Mouse (Mus musculus): ENCODE measurements around the gene Lhfpl2.
A peak's percentile ranks its signal among the peaks of the same experiment; 100 is the strongest.

Gene Lhfpl2

DNA sequence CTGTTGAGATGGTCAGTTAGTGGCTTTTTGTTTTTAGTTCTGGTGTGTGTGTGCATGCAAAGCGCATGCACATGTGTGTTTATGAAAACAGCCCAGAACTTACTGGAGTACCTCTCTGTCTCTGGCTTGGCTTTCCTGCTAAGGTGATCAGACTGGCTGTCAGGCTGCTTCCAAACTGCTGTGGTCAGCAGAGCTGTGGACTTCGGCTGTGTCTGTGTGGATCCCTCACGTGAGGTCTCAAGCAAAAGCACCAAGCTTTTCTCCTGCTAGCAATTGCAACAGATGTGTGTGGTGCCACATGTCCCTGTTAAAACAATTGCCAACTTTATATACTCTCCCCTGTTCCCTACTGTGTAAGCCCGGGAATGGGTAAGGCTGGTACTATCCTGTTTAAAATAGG lies 82.8 kb downstream of the Lhfpl2 start:
- no peak for DNase-seq (ENCODE audit: low read depth)

DNA sequence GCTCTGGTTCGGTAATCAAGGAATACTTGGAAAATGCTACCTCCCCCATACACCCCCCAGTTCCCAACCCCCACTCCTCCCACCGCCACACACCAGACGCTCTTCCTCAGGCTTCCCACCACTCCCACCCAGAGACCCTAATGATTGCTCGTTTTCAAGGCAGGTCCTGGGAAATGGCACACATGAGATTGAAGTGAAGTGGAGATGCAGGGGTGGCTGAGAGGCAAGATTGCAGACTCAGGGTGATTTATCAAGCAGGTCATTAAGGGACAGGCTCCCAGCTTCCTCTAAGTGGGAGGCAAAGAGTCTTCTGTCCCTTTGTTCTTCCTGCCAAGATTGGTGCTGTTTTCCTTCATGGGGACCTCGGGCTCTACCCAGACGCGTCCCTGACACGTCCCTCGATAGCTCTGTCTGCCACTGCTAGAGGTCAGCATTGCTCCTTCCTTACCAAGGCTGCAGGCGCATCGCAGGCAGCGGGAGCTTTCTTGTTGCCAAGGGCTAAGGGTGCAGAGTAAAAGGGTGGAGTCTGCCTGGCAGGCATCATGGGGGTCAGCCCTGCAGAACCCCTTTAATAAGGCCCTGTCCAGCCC lies 85.6 kb downstream of the Lhfpl2 start:
- peak; percentile 57 for DNase-seq (ENCODE audit: low read depth)

DNA sequence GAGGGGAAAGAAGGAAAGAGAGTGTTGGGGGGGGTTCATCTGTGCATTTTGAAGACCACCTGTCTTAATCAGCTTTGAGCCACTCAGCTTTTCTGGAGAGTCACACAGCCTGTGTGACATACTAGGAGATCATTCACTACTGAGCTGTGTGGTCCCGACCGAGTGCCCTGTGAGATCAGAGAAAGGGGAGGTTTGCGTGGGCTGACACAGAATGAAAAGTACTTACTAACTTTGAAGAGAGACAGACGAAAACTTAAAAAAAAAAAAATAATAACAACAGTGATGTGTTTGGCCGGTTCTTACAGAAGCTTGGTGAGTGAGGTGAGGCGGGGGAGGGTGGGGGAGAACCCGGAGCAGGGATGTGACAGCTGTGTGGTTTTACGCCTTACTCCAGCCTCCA lies 86.9 kb downstream of the Lhfpl2 start:
- no peak for DNase-seq (ENCODE audit: low read depth)

DNA sequence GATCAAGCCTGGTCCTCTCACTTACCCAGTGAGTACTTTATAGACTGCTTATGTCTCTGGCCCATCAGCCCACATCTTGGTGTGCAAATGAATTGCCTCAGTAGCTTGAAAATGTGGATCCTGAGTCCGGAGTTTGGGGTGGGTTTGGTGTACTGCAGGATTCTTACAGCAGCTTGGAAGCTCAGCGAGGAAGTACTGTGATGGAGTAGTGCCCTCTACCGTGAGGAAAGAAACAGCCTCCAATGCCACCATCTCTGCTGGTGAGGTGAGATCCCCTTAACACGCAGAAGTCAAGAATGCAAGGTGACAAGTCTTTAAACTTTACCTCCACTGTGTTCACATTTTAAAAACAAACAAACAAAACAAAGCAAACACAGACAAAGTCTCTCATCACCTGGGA lies 89.7 kb downstream of the Lhfpl2 start:
- DNase-seq (ENCODE audit: low read depth): peak; percentile 57

DNA sequence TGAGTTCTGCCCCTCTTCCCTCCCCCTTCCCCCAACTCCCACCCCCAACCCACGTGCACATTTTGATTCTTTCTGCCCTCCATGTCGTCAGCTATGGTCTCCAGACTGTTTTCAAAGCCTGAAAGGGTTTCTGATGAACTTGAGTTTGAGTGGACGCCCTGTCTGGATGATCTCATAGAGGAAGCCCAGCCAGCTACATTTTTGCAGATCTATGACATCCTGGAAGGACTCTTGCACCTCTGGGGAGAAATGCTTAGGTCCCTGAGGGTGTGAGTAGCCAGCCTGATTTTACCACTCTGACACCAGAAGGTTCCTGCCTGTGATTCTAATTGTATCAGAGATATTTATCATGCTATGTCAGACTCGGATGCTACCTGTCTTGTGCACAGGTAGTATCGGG lies 91.4 kb downstream of the Lhfpl2 start:
- no peak for DNase-seq (ENCODE audit: low read depth)

DNA sequence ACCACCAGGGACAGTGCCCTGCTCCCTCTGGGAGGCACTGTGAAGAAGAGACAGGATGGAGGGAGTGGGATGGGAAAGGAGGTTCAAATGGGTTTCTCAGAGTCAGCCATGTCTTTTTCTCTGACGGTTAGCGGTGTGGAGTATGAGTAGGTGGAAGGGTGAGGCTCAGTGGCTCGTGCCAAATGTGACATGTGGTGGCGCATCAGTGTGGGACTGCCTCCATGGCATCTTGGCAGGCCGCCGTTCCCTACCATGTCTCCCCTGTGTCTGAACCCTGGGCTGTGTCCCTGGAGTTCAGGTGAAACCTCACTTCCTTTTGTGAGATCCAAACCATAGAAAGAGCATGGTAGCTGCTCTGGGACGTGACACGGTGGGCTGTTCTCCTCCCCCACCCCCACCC lies 92.2 kb downstream of the Lhfpl2 start:
- no peak for DNase-seq (ENCODE audit: low read depth)

DNA sequence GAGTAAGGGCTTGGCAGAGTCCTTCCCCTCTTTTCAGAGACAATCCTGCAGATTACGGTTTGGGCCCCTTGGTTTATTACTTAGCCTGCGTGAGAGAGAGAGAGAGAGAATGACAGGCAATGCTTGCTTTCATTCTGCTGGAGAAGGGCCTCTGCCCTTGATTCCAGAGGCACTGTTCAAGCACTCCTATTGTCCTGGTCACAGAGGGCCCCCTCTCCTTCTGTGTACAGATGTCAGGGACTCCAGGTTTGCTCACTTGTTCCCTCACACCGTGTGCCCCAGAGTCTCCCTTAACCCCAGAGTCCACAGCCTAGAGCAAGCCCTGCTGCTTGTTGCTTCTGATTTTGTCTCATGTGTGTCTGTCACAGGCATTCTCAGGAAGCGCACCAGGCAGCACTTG lies 93.7 kb downstream of the Lhfpl2 start:
- DNase-seq (ENCODE audit: low read depth): no peak

DNA sequence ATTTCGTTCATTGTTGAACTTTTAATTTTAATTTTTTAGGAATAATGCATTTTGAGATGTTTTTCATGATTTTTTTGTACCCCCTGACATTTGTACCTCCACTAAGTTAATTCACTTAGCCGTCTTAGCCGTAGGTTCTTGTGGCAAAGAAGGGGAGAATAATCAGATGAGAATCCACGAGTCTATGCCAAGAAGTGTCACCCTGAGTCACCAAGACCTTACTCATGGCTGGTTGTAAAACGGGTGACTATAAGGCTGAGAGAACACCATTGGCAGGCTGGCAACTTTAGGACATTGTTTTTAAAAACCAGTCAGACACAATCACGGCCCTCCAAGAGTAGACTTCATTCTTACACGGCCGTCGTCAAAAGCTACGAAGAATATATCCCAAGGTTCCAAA lies 95.2 kb downstream of the Lhfpl2 start:
- DNase-seq (ENCODE audit: low read depth): peak; percentile 36

DNA sequence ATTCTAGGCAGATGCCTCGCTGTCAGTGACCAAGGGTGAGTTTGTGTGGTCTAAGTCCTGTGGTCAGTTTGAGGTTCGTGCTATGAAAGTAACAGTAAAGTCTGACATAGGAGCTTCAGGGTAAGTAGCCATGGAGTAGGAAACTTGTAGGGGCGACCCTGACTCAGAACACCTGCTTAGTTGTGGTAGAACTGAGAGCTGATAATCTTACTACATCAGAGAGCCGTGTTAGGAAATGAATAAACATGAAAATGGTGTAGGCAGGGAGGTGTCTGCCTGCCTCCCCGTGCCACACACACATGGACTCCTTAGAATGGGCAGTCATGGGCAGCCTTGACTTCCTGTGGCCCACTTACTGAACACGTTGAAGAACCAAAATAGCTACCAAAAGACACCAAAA lies 96.1 kb downstream of the Lhfpl2 start:
- DNase-seq (ENCODE audit: low read depth): peak; percentile 74

DNA sequence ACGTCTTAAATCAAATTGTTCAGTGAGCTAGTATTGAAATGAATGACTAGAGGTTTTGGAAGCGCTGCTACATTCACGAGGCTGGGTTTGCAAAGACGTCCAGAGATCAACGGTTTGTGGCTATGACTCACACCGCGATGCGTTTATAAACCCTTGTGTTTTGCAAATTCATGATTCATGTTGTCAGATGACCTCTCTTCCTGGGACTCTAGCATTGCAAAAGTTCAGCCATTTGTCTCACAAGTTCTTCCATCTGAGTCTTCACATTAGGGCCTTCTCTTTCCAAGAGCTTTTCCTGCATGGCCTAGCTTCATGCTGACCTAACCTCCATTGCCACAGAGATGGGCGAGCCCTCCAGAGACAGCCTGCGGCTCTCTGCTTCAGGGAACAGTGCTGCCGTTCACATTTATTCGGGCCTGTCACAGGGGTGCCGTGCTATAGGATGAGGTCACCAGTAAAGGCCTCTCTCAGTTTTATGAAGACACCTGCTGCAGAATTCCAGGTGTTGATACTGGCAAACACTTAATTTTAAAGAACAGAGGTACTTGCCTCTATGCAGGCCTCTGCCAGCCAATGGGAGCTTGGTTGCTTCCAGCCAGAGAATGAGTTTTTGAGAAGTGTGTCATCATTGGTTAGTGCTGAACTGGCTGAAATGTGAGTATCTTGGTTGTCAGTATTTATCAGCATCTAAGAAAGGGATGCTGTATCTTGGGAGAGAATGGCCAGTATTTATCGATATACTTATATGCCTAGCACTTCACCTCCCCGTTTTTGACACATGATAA lies 97.1 kb downstream of the Lhfpl2 start:
- DNase-seq (ENCODE audit: low read depth): peak; percentile 96

DNA sequence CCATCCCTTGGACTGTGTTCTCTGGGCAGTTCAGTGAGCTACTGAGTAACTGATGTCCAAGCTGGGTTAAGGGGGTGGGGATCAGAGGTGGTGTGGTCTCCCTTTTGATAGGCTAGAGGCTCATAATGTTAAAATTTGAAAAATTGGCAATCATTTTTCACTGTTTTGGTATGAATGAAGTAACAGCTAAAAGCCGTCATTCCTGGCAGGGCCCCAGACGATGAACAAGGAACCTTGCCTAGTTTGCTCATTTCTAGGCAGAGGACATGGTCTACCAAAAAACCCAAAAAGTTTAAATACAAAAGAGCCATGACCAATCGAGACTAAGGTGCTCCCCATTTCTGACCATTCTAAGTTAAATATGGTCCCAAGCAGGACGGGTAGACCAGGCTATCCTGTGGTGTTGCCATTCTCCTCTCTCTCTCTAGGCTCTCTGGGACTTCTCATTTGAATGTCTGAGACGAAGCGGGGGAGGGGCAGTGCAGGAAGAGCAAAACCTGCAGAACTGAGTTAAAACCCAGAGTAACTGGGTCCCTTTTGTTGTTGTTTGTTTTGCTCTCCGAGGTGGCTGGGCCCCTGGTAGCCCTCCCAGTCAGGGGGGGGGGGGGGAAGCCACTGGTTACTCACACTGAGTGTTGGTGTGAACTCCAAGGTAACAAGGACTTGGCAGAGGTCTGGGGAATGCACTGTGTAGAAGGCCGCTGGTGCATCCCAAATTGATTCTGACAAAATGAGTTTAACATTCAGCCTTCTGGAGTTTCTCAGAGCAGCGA lies 98.2 kb downstream of the Lhfpl2 start:
- DNase-seq (ENCODE audit: low read depth): no peak

DNA sequence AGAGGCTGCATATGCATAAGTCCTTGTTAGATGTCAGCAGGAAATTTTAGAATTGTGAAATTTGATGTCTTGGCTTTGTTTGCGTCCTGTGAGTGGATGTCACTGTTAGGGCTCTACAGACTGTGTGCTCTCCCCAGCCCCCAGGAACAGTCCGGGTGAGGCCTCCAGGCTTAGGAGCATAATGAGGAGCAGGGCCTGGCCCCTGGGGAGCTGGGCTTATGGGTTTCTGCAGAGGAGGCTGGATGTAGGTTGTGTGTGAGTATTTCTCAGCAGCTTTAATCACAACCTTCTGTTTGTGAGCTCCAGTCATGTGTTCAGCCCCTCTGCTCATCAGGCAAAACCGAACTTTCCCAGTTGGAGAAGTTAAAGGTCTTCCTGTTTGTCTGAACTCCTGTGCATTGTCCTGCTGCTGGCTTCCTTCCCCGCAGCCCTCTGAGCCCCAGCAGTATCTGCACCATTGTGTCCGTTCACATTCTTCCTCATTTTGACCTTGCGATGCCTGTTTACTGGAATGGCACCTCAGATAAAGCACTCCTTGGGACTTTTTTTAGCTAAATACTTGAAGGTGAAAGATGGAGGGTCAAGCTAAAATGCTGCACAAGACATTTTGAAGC lies 101.4 kb downstream of the Lhfpl2 start:
- no peak for DNase-seq (ENCODE audit: low read depth)

DNA sequence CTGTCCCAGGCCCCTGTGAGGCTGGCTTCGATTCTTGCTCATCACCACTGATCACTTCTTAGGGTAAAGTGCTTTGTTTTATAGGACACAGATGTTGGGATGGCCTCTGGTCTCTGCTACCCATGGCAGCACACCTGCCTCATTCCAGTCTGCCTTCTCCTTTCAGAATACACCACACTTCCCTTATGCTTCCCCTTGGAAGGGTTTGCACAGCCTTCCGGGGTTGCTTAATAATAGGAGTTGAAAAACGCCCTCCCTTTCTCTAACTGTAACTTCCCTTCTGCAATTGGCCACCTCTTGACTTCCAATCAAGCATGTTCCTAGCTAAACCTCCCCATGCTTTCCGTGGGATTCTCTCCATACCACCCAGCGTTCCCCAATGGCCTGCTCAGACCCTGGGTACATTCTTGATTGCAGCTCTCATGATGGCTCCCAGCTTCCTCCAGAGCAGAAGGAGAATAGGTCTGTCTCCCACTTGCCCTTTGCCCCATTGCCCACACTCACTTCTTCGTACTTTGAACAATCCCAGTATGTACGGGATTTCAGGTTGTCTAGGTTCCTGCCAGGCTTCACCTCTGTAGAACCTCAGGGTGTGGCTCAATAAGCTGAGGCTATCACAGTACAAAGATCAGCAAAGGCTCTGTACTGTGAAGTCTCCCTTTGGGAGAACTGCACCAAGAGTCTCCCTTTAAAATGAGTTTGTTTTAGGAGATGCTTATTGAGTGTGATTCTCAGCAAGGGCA lies 102.1 kb downstream of the Lhfpl2 start:
- DNase-seq (ENCODE audit: low read depth): no peak

DNA sequence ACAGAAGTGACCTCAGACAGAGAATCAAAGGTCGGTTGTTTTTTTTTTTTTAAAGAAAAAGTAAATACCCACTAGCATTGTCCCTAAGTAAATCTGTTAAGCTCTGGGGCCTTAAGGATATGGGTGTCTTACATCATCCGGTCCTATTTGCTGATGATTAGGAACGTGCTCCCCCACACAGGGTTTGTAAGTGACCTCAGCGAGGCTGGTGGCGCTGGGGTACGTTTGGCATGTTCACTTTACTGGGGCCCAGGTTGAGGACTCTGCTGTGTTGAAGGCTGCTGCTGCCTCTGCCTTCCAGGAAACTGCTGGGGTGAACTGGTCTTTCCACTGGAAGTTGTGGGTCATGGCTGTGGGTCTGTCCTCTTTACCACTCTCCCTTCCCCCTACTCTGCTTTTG lies 106.9 kb downstream of the Lhfpl2 start:
- no peak for DNase-seq (ENCODE audit: low read depth)

DNA sequence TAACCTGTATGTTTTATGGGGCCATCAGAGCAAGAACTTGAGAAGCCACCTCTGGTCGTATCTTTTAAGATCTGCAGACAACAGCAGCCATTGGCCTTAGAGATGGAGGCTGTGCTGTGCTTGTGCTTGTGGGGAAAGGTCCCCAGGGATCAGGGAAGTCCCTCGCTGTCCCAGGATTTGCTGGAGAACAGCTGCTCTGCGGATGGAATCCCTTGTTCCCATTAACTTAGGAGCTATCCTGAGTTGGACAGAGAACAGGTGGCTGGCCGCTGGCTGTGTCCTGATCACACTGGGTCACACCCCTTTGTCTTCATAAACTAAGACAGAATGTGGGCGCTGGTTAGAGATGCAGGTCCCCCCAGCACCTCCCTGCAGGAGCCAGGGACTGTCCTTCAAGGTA lies 110.7 kb downstream of the Lhfpl2 start:
- DNase-seq (ENCODE audit: low read depth): no peak

DNA sequence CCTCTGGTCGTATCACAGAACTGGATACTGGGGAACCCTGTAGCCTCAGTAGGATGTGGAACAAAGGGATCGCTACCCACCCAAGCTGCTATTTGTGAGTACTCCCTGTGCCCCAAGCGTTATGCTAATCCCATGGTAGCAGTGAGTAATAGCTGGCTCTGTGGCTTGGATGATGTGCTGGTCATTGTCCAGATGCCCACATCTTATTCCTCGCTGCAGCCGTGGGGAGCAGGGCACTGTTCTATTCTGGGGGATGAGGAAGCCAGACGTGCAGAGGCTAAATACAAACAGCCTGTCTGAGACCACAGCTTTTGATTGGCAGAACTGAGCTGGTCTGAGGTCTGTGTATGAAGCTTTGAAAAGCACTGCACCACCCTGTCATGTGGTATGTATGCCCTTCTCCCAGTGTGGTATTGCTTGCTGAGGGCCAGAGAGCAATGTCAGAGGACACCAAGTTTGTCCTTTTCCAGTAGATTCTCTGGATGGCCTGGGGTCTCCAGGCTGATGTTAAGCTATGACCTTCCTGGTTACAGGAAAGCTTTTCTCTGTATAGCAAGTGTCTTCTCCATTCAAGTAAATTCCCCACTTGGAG lies 111.8 kb downstream of the Lhfpl2 start:
- DNase-seq (ENCODE audit: low read depth): peak; percentile 28

DNA sequence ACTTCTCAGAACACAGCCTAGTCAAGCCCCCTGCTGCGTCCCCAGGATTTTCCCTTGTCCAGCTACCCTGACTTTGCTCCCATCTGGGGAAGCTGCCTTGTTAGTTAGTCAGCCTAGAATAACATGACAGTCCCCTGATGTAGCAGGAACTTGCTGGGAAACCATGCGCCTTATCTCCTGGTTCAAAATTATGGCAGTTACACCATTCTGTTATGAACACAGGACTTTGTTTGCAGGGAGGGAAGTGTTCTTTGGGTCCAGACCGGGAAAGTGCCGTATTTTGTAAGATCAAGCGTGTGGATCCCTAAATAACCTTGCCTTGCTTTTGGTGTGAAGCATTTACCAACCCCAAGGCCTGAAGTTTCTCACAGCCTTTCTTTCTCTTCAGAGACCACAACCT lies 114.0 kb downstream of the Lhfpl2 start:
- no peak for DNase-seq (ENCODE audit: low read depth)

DNA sequence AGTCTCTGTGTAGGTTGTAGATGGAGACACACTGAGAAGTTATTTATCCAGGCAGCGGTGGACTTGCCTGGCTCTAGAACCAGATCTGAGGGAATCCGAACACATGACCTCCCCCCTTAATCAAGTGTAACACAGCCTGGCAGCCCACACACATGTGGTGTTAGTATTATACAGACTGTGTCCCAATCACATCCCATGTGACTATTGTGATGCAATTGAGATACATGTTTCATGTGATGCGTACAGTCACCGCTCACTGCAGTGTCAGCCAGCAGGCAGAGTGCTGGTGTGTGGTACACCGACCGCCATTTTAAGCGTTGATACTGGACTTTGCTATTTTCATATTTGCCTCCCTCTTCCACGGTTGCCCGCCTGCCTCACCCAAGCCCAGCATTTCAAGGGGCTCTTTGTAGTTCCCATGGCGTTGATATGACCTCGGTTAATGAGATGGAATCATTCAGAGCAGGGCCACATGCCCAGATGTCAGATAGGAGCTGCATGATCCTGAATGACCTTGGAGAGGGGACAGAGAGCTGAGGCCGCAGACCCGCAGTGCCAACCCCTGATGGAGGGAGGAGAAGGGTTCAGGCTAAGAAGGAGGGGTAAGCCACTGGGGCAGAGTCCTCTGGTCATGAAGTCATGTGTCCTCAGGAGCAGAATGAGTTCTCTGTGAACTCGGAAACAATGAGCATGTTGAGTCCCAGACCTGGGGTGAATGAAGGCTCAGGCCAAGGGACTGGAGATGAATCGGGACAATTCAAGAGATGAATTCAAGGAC lies 115.1 kb downstream of the Lhfpl2 start:
- DNase-seq (ENCODE audit: low read depth): no peak

DNA sequence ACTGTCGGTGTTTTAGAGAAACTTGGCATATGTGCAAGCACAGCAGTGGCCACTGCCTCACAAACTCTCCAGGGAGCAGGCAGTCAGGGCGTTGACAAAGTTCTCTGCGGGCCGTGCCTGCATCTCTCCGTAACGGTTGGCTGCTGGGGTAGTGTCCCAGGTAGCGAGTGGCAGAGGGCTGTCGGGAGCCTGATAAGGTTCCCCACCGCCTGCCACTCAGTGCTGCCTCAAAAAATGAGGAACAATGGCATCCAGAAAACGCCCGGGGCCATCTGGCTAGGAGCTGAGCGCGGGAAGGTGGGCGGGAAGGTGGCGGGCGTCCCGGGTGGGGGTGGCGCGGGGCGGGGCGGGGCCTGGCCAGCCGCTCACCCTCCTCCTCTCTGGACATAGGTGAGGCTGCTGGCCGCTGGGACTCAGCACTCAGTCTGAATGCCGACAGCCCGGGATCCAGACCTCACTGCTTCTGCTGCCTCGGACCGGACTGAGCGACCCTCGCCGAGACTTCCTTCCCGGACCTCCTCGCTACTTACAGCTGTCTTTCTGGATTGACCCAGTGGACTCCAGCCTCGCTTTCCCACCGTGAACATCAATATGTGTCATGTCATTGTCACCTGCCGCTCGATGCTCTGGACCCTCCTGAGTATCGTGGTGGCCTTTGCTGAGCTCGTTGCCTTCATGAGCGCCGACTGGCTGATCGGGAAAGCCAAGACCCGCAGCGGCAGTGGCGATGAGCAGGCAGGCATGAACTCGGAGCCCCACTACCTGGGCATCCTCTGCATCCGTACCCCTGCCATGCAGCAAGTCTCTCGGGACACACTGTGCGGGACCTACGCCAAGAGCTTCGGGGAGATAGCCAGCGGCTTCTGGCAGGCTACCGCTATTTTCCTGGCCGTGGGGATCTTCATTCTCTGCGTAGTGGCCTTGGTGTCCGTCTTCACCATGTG lies 116.3 kb downstream of the Lhfpl2 start:
- DNase-seq (ENCODE audit: low read depth): no peak

Data from 416B (cell line).